Mouse (Mus musculus): ENCODE data around the gene Bmp6.

GRCm38 (mm10) chr13:38354284-38354683, 9.4 kb downstream of the Bmp6 start:
- TF ChIP-seq CTCF (IDR thresholded peaks at IDR 0.05; ENCODE audit: low read depth), result no peak
- no peak for TF ChIP-seq EP300 (IDR thresholded peaks at IDR 0.05; ENCODE audit: low read depth)

Data from heart, postnatal 0 days (tissue).